Mouse (Mus musculus) spleen, adult 2 months (tissue): ENCODE results near the gene Timm50. TPM values are rescaled to one million over a fixed set of nuclear protein-coding genes. Genes with fewer than 3 reads are reported as not detected.

Experiments
- DNase-seq, 2 experiments: peaks; one replicate each; pipeline versions ENCODE4 v3.0.0 to v3.0.0-alpha.2; 2012 to 2021; ENCODE audit warnings: low spot score in 2 of 2, low read depth in 1 of 2
- H3K27ac ChIP-seq: fragments of 200-500 bp; 2 replicates; pipeline ENCODE4 v1.5.1; 2012; ENCODE audit warnings: low read length, inconsistent platforms; ENCODE audit not compliant: insufficient read depth
- H3K27me3 ChIP-seq: fragments of 200-500 bp; 2 replicates; pipeline ENCODE4 v1.6.1; 2012; ENCODE audit warnings: mild to moderate bottlenecking, moderate library complexity, low read length, inconsistent platforms; ENCODE audit not compliant: control insufficient read depth, insufficient read depth
- H3K36me3 ChIP-seq: fragments of 200-500 bp; 2 replicates; pipeline ENCODE4 v1.6.1; 2012; ENCODE audit warnings: mild to moderate bottlenecking, low read length, inconsistent platforms; ENCODE audit not compliant: control insufficient read depth, insufficient read depth
- H3K4me1 ChIP-seq: fragments of 200-500 bp; 2 replicates; pipeline ENCODE4 v1.6.1; 2011; ENCODE audit warnings: inconsistent platforms; ENCODE audit not compliant: control insufficient read depth, insufficient read depth, insufficient read length
- H3K4me3 ChIP-seq: fragments of 200-500 bp; 2 replicates; pipeline ENCODE4 v1.5.1; 2011; ENCODE audit warnings: mild to moderate bottlenecking, inconsistent platforms; ENCODE audit not compliant: insufficient read depth, insufficient read length; ENCODE audit errors: extremely low read depth
- CTCF ChIP-seq: fragments of 200-500 bp; IDR thresholded peaks from 2 replicates; pipeline ENCODE4 v1.5.1; 2011; ENCODE audit warnings: mild to moderate bottlenecking, inconsistent platforms; ENCODE audit not compliant: insufficient read depth, insufficient read length, insufficient replicate concordance; ENCODE audit errors: extremely low read depth
- POLR2A ChIP-seq: fragments of 200-500 bp; IDR thresholded peaks from 2 replicates; pipeline ENCODE4 v1.6.1; 2011; ENCODE audit warnings: low read depth, low read length, inconsistent platforms
- WGBS: fragments of 180-500 bp; shearing (Covaris S2); methylation state at CpG from one replicate; pipeline ENCODE4 v1.1.7; 2018; 5-methylcytosine and 5-hydroxymethylcytosine counted together
- polyA plus RNA-seq: library from polyadenylated mRNA; depleted of rRNA; stranded (reverse); fragments of >200 nt; gene quantifications from 2 replicates; pipeline ENCODE4 v1.2.3, GENCODE M21; 2012

Gene Timm50
- polyA plus RNA-seq, 1 experiment: 37.9 TPM

- WGBS: 72% methylated on average over 3 of the region's 3 CpGs
- no peak for DNase-seq
- Histone ChIP-seq H3K36me3 (no peaks in the 10 kb centered on the region), H3K4me1 (peaks cover 7% of the 10 kb centered on the region; the same call in 1 of the 2 replicates), H3K27me3 (peaks cover 7% of the 10 kb centered on the region), H3K27ac (no peak overlapping the region), H3K4me3 (no peak overlapping the region)
- no peak for TF ChIP-seq POLR2A
- no peak for TF ChIP-seq CTCF
These were observed 40.1 kb downstream of the Timm50 start for GRCm38 (mm10) chr7:28271761-28272160.

GRCm38 (mm10) chr7:28269355-28269754 is 42.5 kb downstream of the Timm50 start:
- no peak overlapping the region for H3K4me3 ChIP-seq
- H3K27me3 ChIP-seq: peaks cover 7% of the 10 kb centered on the region
- DNase-seq: no peak
- WGBS: 91% methylated on average over 12 of the region's 12 CpGs
- H3K4me1 ChIP-seq: peaks cover 7% of the 10 kb centered on the region; the same call in 1 of the 2 replicates
- no peaks in the 10 kb centered on the region for H3K36me3 ChIP-seq
- H3K27ac ChIP-seq: no peak overlapping the region
- TF ChIP-seq POLR2A (no peak), CTCF (no peak)

DNA sequence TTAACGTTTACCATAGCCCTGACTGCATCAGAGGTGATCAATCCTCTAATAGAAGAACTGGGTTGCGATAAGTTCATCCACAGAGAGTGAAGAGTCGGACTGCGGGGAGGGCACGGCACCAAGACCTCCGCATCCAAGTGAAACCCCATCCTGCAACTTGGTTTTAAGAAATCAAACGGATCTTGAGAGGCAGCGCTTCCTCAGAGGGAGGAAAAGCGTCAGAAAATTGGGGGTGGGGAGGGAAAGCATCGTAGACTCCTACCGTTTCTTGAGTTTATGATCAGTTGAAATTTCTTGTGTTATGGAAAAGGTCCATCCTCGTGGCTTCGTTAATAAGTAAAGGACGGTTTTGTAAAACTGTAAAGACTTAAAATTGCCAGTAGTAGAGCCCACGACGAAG is 43.3 kb downstream of the Timm50 start:
- Histone ChIP-seq H3K36me3 (no peaks in the 10 kb centered on the region), H3K4me1 (peaks cover 7% of the 10 kb centered on the region; the same call in 1 of the 2 replicates), H3K4me3 (peak overlapping the region; percentile 65; the same call in 1 of the 2 replicates), H3K27ac (no peak overlapping the region), H3K27me3 (peaks cover 7% of the 10 kb centered on the region)
- DNase-seq: no peak
- no peak for TF ChIP-seq POLR2A
- TF ChIP-seq CTCF: no peak
- 42% methylated on average over 16 of the region's 16 CpGs for WGBS

DNA sequence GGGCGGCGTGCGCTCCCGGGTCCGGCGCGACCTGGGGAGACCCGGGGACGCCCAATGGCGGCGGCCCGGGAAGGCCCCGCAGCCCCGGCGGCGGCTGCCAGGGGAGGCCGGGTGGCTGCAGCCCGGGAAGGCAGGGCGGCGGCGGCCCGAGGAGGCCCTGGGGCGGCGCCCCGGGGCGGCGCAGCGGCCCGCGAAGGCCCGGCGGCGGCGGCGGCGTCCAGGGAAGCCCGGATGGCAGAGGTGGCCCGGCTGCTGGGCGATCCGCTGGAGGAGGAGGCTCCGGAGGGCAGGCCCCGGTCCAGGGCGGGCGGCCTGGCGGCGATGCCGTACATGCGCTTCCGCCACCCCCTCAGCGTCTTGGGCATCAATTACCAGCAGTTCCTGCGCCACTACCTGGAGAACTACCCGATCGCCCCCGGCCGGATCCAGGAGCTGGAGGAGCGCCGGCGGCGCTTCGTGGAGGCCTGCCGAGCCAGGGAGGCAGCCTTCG is 43.8 kb downstream of the Timm50 start:
- DNase-seq: peak in 1 of 2 experiments; percentile 16
- peaks cover 7% of the 10 kb centered on the region; the same call in 1 of the 2 replicates for H3K4me1 ChIP-seq
- peaks cover 7% of the 10 kb centered on the region for H3K27me3 ChIP-seq
- H3K36me3 ChIP-seq: no peaks in the 10 kb centered on the region
- peak overlapping the region; percentile 65; the same call in 1 of the 2 replicates for H3K4me3 ChIP-seq
- TF ChIP-seq POLR2A: no peak
- no peak for TF ChIP-seq CTCF
- no peak overlapping the region for H3K27ac ChIP-seq
- 2% methylated on average over 49 of the region's 62 CpGs for WGBS

DNA sequence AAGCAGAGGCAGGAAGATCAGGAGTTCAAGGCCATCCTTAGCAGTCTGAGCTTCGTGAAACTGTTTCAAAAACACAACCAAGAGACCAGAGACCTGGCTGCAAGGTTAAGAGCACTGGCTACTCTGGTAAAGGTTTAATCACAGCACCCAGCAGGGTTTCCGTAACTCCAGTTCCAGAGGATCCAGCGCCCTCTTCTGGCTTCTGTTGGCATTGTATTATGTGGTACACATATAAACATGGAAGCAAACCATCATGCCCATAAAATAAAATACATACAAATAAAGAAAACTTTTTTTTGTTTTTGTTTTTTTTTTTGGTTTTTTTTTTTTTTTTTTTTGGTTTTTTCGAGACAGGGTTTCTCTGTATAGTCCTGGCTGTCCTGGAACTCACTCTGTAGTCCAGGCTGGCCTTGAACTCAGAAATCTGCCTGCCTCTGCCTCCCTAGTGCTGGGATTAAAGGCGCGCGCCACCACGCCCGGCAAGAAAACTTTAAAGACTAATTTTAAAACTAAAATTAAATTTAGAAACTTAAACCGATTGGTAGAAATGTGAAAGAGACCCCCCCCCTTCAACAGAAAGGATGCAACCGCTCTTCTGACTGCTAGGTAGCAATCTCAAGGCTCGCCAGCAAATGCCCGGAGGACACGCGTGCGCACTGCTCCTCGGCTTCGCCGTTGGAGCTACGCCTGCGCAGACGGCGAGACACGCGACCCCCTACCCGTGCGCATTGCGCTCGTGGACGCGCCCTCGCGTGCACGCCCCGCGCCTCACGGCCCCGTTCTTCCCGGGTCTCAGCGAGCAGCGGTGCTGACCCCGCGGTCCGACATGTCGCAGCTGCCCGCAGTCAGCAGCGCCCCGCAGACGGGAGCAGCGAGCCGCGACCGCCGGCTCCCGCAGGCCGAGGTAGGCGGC is 44.5 kb downstream of the Timm50 start, which contains the start of gene Eid2:
TSS of gene Eid2 (plus strand) at position 753 of the 913 bp plus-strand sequence.
- peak in 1 of 2 experiments; percentile 39 for DNase-seq
- Histone ChIP-seq H3K36me3 (no peaks in the 10 kb centered on the region), H3K4me3 (peak within 1 kb of the TSS; percentile 65; the same call in 1 of the 2 replicates), H3K27me3 (peaks cover 7% of the 10 kb centered on the region), H3K4me1 (peaks cover 7% of the 10 kb centered on the region; the same call in 1 of the 2 replicates), H3K27ac (no peak within 1 kb of the TSS; the same call in 1 of the 2 replicates)
- TF ChIP-seq POLR2A (no peak), CTCF (no peak)
- WGBS: 8% methylated on average over 57 of the region's 57 CpGs

DNA sequence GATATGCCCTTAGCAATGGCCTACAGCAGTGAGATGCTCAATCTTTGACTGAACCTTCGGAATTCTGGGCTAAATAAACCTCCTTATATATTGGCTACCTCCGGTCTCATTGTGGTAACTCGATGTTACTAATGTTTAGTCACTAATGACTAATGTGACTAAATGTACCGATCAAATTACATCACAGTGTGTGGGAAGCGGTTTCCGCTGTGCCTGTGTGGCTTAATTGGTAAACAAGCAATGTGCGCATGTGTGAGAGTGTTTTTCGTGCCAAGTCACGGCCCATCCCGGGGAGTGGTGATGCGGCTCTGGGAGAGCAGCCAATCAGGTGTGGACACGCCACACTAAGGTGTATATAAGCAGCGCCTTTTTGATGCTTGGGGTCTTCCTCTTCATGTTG is 46.5 kb downstream of the Timm50 start:
- no peaks in the 10 kb centered on the region for H3K36me3 ChIP-seq
- peaks cover 7% of the 10 kb centered on the region; the same call in 1 of the 2 replicates for H3K4me1 ChIP-seq
- no peak overlapping the region for H3K4me3 ChIP-seq
- DNase-seq: no peak
- TF ChIP-seq CTCF: no peak
- no peak for TF ChIP-seq POLR2A
- no peak overlapping the region for H3K27ac ChIP-seq
- 89% methylated on average over 13 of the region's 13 CpGs for WGBS
- peaks cover 7% of the 10 kb centered on the region for H3K27me3 ChIP-seq

DNA sequence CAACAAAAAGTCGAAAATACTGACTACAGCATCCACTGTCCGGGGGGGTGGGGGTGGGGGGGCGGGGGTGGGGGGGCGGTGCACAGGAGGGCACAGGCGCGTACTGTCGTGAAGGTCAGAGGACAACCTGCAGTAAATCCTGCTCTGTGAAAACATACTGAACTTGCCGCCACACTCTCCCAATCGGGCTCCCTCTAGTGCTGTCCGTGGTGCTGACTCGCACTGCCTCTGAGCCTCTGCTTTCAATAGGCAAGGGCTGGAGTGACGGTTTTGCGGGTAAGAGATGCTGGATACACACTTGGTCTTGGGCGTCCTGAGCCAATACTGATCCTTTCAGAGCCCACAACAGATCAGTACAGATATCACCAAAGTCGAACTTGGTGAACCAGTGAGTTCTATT is 48.1 kb downstream of the Timm50 start:
- no peak overlapping the region for H3K27ac ChIP-seq
- peak in 1 of 2 experiments; percentile 48 for DNase-seq
- TF ChIP-seq POLR2A (no peak), CTCF (no peak)
- peaks cover 7% of the 10 kb centered on the region for H3K27me3 ChIP-seq
- 8% methylated on average over 12 of the region's 15 CpGs for WGBS
- no peak overlapping the region for H3K4me3 ChIP-seq
- H3K4me1 ChIP-seq: peaks cover 7% of the 10 kb centered on the region; the same call in 1 of the 2 replicates
- H3K36me3 ChIP-seq: no peaks in the 10 kb centered on the region
